Mouse (Mus musculus): ENCODE results near the gene Usp16.
"Not testable (repeated sequence)": the region's sequence is repeated elsewhere in the genome, so short reads cannot be mapped to it uniquely, and the experiment has no call there.

GRCm38 (mm10) chr16:87492191-87492792 is 37.8 kb downstream of the Usp16 start:
- not testable (repeated sequence) for TF ChIP-seq GATA1 (IDR thresholded peaks at IDR 0.05; ENCODE audit: borderline replicate concordance, low read length); FLI1 (IDR thresholded peaks at IDR 0.05; ENCODE audit: low read length)

All from megakaryocyte, embryonic 14.5 days (primary cell).